Mouse (Mus musculus) bone marrow macrophage, adult 2 months (primary cell): ENCODE data around the gene Grk4. TPM values are rescaled to one million over a fixed set of nuclear protein-coding genes. Genes with fewer than 3 reads are reported as not detected.

ENCODE experiments used
- H3K27ac ChIP-seq: 2 replicates; pipeline ENCODE4 v1.5.1; 2012; ENCODE audit warnings: low read depth, low read length; ENCODE audit not compliant: insufficient read depth
- H3K4me1 ChIP-seq: 2 replicates; pipeline ENCODE4 v1.6.1; 2012; ENCODE audit warnings: low read length; ENCODE audit not compliant: control insufficient read depth, insufficient read depth
- H3K4me3 ChIP-seq: 2 replicates; pipeline ENCODE4 v1.5.1; 2012; ENCODE audit warnings: mild to moderate bottlenecking, low read length, moderate library complexity; ENCODE audit not compliant: insufficient read depth
- CTCF ChIP-seq: IDR thresholded peaks from 2 replicates; pipeline ENCODE4 v1.5.1; 2012; ENCODE audit warnings: low read depth, mild to moderate bottlenecking, low read length, moderate library complexity
- POLR2A ChIP-seq: IDR thresholded peaks from 2 replicates; pipeline ENCODE4 v1.6.1; 2012; ENCODE audit warnings: mild to moderate bottlenecking, low read depth, low read length, borderline replicate concordance
- polyA plus RNA-seq: library from polyadenylated mRNA; stranded (reverse); fragments of >200 nt; gene quantifications from 2 replicates; pipeline ENCODE4 v1.2.4, GENCODE M21; 2012; ENCODE audit not compliant: missing spikeins, insufficient read depth, insufficient read length

Gene Grk4
- polyA plus RNA-seq, 1 experiment: 4.8 TPM

DNA sequence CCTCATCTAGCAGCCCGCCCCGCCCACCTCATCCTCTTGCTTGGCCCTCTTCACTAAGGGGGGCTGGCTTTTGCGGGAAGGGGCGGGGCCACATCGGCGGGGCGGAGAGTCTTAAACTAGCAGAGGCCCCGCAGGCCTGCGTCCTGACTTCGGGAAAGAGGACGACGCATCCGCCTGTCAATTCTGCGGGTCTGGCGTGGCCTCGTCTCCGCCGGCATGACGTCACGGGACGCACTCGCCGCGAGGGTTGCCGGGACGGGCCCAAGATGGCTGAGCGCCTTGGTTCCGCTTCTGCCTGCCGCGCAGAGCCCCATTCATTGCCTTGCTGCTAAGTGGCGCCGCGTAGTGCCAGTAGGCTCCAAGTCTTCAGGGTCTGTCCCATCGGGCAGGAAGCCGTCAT, 101.3 kb downstream of the Grk4 start, which contains the start of gene Htt:
TSS of gene Htt (plus strand) at position 232 of the 400 bp plus-strand sequence.
- TF ChIP-seq CTCF (no peak), POLR2A (no peak)
- peak within 1 kb of the TSS; percentile 85 for H3K4me3 ChIP-seq
- peak within 1 kb of the TSS; percentile 77 for H3K27ac ChIP-seq
- peaks cover 21% of the 10 kb centered on the region for H3K4me1 ChIP-seq

DNA sequence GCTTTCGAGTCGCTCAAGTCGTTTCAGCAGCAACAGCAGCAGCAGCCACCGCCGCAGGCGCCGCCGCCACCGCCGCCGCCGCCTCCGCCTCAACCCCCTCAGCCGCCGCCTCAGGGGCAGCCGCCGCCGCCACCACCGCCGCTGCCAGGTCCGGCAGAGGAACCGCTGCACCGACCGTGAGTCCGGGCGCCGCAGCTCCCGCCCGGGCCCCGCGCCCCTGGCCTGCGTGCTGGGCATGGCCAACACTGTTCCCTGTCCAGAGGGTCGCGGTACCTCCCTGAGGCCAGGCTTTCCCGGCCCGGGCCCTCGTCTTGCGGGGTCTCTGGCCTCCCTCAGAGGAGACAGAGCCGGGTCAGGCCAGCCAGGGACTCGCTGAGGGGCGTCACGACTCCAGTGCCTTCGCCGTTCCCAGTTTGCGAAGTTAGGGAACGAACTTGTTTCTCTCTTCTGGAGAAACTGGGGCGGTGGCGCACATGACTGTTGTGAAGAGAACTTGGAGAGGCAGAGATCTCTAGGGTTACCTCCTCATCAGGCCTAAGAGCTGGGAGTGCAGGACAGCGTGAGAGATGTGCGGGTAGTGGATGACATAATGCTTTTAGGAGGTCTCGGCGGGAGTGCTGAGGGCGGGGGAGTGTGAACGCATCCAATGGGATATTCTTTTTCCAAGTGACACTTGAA, 101.9 kb downstream of the Grk4 start:
- H3K27ac ChIP-seq: peak overlapping the region; percentile 77
- H3K4me3 ChIP-seq: peak overlapping the region; percentile 85
- peaks cover 21% of the 10 kb centered on the region for H3K4me1 ChIP-seq
- no peak for TF ChIP-seq POLR2A

DNA sequence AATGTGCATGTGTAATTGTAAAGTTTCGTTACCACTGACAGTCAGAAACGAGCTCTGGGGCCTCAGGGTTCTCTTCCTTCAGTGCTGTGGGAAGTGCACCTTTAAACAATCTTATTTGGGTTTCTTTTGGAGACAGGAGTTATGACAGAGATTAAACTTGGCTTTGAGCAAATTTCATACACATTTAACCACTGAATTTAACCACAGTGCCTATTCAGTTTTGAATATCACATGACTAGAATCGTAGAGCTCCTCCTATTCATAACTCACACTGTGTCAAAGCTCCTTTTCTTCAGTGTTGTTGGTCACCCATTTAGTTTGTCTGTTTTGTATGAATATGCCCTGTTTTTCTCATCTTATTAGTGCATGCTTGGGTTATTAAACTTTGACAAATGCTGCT, 111.6 kb downstream of the Grk4 start:
- Histone ChIP-seq H3K4me1 (peaks cover 23% of the 10 kb centered on the region), H3K27ac (0 out of 2 replicates have a peak overlapping the region, but pooled peaks have one; percentile 3), H3K4me3 (no peak overlapping the region)
- no peak for TF ChIP-seq POLR2A
- no peak for TF ChIP-seq CTCF

GRCm38 (mm10) chr5:34772696-34773245, 112.6 kb downstream of the Grk4 start:
- peaks cover 23% of the 10 kb centered on the region for H3K4me1 ChIP-seq
- peak overlapping the region; percentile 60 for H3K27ac ChIP-seq
- TF ChIP-seq POLR2A (no peak), CTCF (no peak)
- H3K4me3 ChIP-seq: no peak overlapping the region

- H3K27ac ChIP-seq: peak overlapping the region; percentile 60
- H3K4me1 ChIP-seq: peaks cover 23% of the 10 kb centered on the region
- H3K4me3 ChIP-seq: no peak overlapping the region
- no peak for TF ChIP-seq POLR2A
- no peak for TF ChIP-seq CTCF
Observed at GRCm38 (mm10) chr5:34773392-34773791, 113.2 kb downstream of the Grk4 start.

GRCm38 (mm10) chr5:34785027-34785426, 124.8 kb downstream of the Grk4 start:
- Histone ChIP-seq H3K27ac (no peak overlapping the region), H3K4me1 (peaks cover 20% of the 10 kb centered on the region), H3K4me3 (no peak overlapping the region)
- TF ChIP-seq CTCF (no peak), POLR2A (no peak)

- TF ChIP-seq POLR2A (no peak), CTCF (no peak)
- peaks cover 12% of the 10 kb centered on the region for H3K4me1 ChIP-seq
- H3K4me3 ChIP-seq: no peak overlapping the region
- H3K27ac ChIP-seq: no peak overlapping the region
Observed at GRCm38 (mm10) chr5:34791141-34791540, 131.0 kb downstream of the Grk4 start.

DNA sequence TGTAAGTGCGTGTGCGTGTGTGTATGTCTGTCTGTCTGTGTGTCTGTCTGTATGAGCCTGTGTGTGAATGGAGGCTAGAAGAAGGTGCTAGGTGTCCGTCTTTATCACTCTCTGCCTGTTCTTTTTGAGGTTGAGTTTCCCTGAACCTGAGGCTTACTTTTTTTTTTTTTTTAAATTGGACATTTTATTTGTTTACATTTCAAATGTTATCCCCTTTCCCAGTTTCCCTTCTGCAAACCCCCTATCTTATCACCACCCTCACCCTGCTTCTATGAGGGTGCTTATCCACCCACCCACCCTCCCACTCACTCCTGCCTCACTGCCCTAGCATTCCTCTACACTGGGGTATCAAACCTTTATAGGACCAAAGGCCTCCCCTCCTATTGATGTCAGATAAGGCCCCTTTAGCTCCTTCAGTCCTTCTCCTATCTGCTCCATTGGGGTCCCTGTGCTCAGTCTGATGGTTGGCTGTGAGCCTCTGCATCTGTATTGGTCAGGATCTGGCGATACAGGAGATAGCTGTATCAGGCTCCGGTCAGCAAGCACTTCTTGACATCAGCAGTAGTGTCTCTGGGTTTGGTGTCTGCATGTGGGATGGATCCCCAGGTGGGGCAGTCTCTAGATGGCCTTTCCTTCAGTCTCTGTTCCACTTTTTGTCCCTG, 140.2 kb downstream of the Grk4 start:
- no peak overlapping the region for H3K4me3 ChIP-seq
- H3K4me1 ChIP-seq: no peaks in the 10 kb centered on the region
- no peak overlapping the region for H3K27ac ChIP-seq
- TF ChIP-seq CTCF (no peak), POLR2A (no peak)

Other genes starting within 250 kb of the Grk4 start
- 34.2 and 43.9 TPM in 2 replicates for gene Tnip2, start 146.4 kb upstream of the Grk4 start, polyA plus RNA-seq
- gene Sh3bp2, start 134.5 kb upstream of the Grk4 start, polyA plus RNA-seq: 129 and 132 TPM in 2 replicates
- 120 and 122 TPM in 2 replicates for gene Add1, start 86.7 kb upstream of the Grk4 start, polyA plus RNA-seq
- 34.6 and 47.4 TPM in 2 replicates for gene Mfsd10, start 23.2 kb upstream of the Grk4 start, polyA plus RNA-seq
- gene Nop14, start 231 bp upstream of the Grk4 start, polyA plus RNA-seq: 19.2 and 21.9 TPM in 2 replicates
- 21.9 and 24.7 TPM in 2 replicates for gene Htt, start 101.4 kb downstream of the Grk4 start, polyA plus RNA-seq
- gene Msantd1, start 247.6 kb downstream of the Grk4 start, polyA plus RNA-seq: 1.4 and 1.7 TPM in 2 replicates